22 mouse cellular contexts compared by ENCODE assay signal in genomic region chr1:61587251-61587650, GRCm38 (mm10). TPM values are rescaled to one million over a fixed set of nuclear protein-coding genes. Genes with fewer than 3 reads are reported as not detected.
A peak's percentile ranks its signal among the peaks of the same experiment; 100 is the strongest.
DNase-seq lines count a peak whose midpoint lies in the region; ATAC-seq and TF ChIP-seq lines count a peak whose summit lies in the region.
"Had no signal": no experiment of that assay in that cellular context is flagged by ENCODE, and none has a peak within 500 bp of the region (broad histone marks: within the 10 kb centered on the region; RNA-seq: fewer than 3 reads in every experiment).

No protein-coding gene starts in this region.

- no peaks in the 10 kb centered on the region for H3K4me1 ChIP-seq in kidney, embryonic 14.5 days (ENCODE audit: control insufficient read depth, insufficient read depth, low read length)
- 0 out of 2 replicates have a peak, but pooled peaks cover 5% of the 10 kb centered on the region for H3K4me1 ChIP-seq in intestine, postnatal 0 days (replicated peaks; ENCODE audit: control insufficient read depth, insufficient read depth, low read length)
- H3K4me1 ChIP-seq: embryonic facial prominence, embryonic 13.5 days; forebrain, embryonic 12.5 days; heart, embryonic 12.5 days; hindbrain, embryonic 10.5 days; hindbrain, embryonic 15.5 days had no signal

- H3K36me3 ChIP-seq in kidney, embryonic 14.5 days (ENCODE audit: control insufficient read depth, insufficient read depth, low read length), result no peaks in the 10 kb centered on the region
- H3K36me3 ChIP-seq in intestine, postnatal 0 days (ENCODE audit: control insufficient read depth, insufficient read depth), result no peaks in the 10 kb centered on the region
- H3K36me3 ChIP-seq: embryonic facial prominence, embryonic 13.5 days; forebrain, embryonic 12.5 days; heart, embryonic 12.5 days; hindbrain, embryonic 10.5 days; hindbrain, embryonic 15.5 days had no signal

- H3K9me3 ChIP-seq in kidney, embryonic 14.5 days (ENCODE audit: control insufficient read depth, low read length), result no peaks in the 10 kb centered on the region
- H3K9me3 ChIP-seq in intestine, postnatal 0 days (ENCODE audit: control insufficient read depth), result no peaks in the 10 kb centered on the region
- H3K9me3 ChIP-seq: embryonic facial prominence, embryonic 13.5 days; forebrain, embryonic 12.5 days; heart, embryonic 12.5 days; hindbrain, embryonic 10.5 days; hindbrain, embryonic 15.5 days had no signal

- H3K9ac ChIP-seq in kidney, embryonic 14.5 days (ENCODE audit: low read depth, low read length), result no peak overlapping the region
- H3K9ac ChIP-seq in intestine, postnatal 0 days (ENCODE audit: low read depth, low read length), result no peak overlapping the region
- H3K9ac ChIP-seq: embryonic facial prominence, embryonic 13.5 days; forebrain, embryonic 12.5 days; heart, embryonic 12.5 days; hindbrain, embryonic 15.5 days had no signal

- no peak for TF ChIP-seq CTCF in intestine, postnatal 0 days (IDR thresholded peaks at IDR 0.05; ENCODE audit: low read depth)

- H3K27ac ChIP-seq in kidney, embryonic 14.5 days (ENCODE audit: low read depth, low read length), result no peak overlapping the region
- no peak overlapping the region for H3K27ac ChIP-seq in intestine, postnatal 0 days (ENCODE audit: low read depth, low read length)
- H3K27ac ChIP-seq: embryonic facial prominence, embryonic 13.5 days; forebrain, embryonic 12.5 days; heart, adult 2 months; hindbrain, embryonic 10.5 days; hindbrain, embryonic 15.5 days had no signal

- WGBS in kidney, embryonic 14.5 days, result 67% methylated on average over 8 of the region's 8 CpGs
- WGBS in intestine, postnatal 0 days, result 47% methylated on average over 8 of the region's 8 CpGs

- peak; percentile 3 for DNase-seq in kidney, adult 11 months
- no peak for DNase-seq in kidney, postnatal 25 days
- DNase-seq in kidney, postnatal 14 days, result peak; percentile 4
- no peak for DNase-seq in right cerebral cortex, postnatal 4 days
- no peak for DNase-seq in gastrocnemius, postnatal 14 days
- DNase-seq: adrenal gland, postnatal 10 days; B cell, adult 2 months; cerebellum, adult 11-12 months; cerebellum, adult 9-10 months; cerebellum, postnatal 36 days; gastrocnemius, postnatal 10 days; heart, adult 2 months had no signal

- no peak overlapping the region for H3K4me3 ChIP-seq in kidney, embryonic 14.5 days (ENCODE audit: low read length)
- no peak overlapping the region for H3K4me3 ChIP-seq in intestine, postnatal 0 days (ENCODE audit: low read depth, low read length)
- H3K4me3 ChIP-seq: embryonic facial prominence, embryonic 13.5 days; forebrain, embryonic 12.5 days; heart, adult 2 months; heart, embryonic 12.5 days; hindbrain, embryonic 10.5 days; hindbrain, embryonic 15.5 days had no signal

- intact Hi-C loops in gastrocnemius, postnatal 14 days (cut with DNase I; ENCODE audit: low total_unique reads), result no loop called here

- no peaks in the 10 kb centered on the region for H3K27me3 ChIP-seq in kidney, embryonic 14.5 days (ENCODE audit: control insufficient read depth, insufficient read depth, low read length)
- no peaks in the 10 kb centered on the region for H3K27me3 ChIP-seq in intestine, postnatal 0 days (replicated peaks; ENCODE audit: control insufficient read depth, insufficient read depth, low read length)
- H3K27me3 ChIP-seq: embryonic facial prominence, embryonic 13.5 days; forebrain, embryonic 12.5 days; heart, embryonic 12.5 days; hindbrain, embryonic 15.5 days; Patski had no signal

- no peak for ATAC-seq in kidney, embryonic 14.5 days (ENCODE audit: low FRiP score, low TSS enrichment)
- ATAC-seq in intestine, postnatal 0 days, result peak; percentile 64
- ATAC-seq: CD4-positive, CD25-positive, alpha-beta regulatory T cell, adult 4 months; forebrain, embryonic 16.5 days; Patski had no signal

- H3K4me2 ChIP-seq in kidney, embryonic 14.5 days (replicated peaks; ENCODE audit: low read depth, low read length), result no peak overlapping the region
- H3K4me2 ChIP-seq in intestine, postnatal 0 days (replicated peaks; ENCODE audit: low read depth), result no peak overlapping the region
- H3K4me2 ChIP-seq: embryonic facial prominence, embryonic 13.5 days; forebrain, embryonic 12.5 days; heart, embryonic 12.5 days; hindbrain, embryonic 15.5 days had no signal

RNA-seq across cellular contexts. Expression of gene Pard3b, which starts 51.4 kb away (rescaled TPM):
- polyA plus RNA-seq in kidney, embryonic 14.5 days (2014; fragmentation: Nextera tagmentation; extraction: Ambion mirVana), result 18.4 and 22.4 TPM in 2 replicates
- polyA plus RNA-seq in intestine, postnatal 0 days (2015; fragmentation: Nextera tagmentation; extraction: Ambion mirVana), result 17.2 and 20.1 TPM in 2 replicates
- total RNA-seq in gastrocnemius, postnatal 14 days (2021), result 1 to 10 TPM; 5.7 to 6.0 TPM

Comparison
In these comparisons a context has a peak if more than half of its experiments do, and no peak if none do; other contexts are left out.
1. DNase-seq: peak in kidney, adult 11 months (single experiment) and kidney, postnatal 14 days (single experiment); none in kidney, postnatal 25 days (0 of 2), right cerebral cortex, postnatal 4 days (single experiment) and gastrocnemius, postnatal 14 days (single experiment).